Mouse (Mus musculus) limb, embryonic 11.5 days (tissue): Measurements from ENCODE around the gene Lin54. TPM values are rescaled to one million over a fixed set of nuclear protein-coding genes. Genes with fewer than 3 reads are reported as not detected.

Source experiments
- ATAC-seq: fragments of 200-750 bp; cut with Nextera tagmentation; 2 replicates; pipeline ENCODE4 v1.8.0; 2017; ENCODE audit warnings: low read depth; ENCODE audit not compliant: insufficient number of reproducible peaks, low FRiP score, low TSS enrichment
- DNase-seq: peaks from one replicate; pipeline ENCODE4 v3.0.0-alpha.2; 2015; ENCODE audit warnings: low spot score
- H3K27ac ChIP-seq: fragments of 300-500 bp; sonication (generic); replicated peaks from 2 replicates; pipeline ENCODE4 v1.5.1; 2014; ENCODE audit warnings: low read depth, mild to moderate bottlenecking, low read length
- H3K27me3 ChIP-seq: fragments of 300-500 bp; sonication (generic); 2 replicates; pipeline ENCODE4 v1.6.1; 2014; ENCODE audit warnings: mild to moderate bottlenecking, low read length, mixed read lengths; ENCODE audit not compliant: control insufficient read depth, insufficient read depth
- H3K36me3 ChIP-seq: fragments of 300-500 bp; sonication (generic); 2 replicates; pipeline ENCODE4 v1.6.1; 2014; ENCODE audit warnings: mild to moderate bottlenecking, low read length, moderate library complexity, mixed read lengths; ENCODE audit not compliant: control insufficient read depth, insufficient read depth
- H3K4me1 ChIP-seq: fragments of 300-500 bp; sonication (generic); 2 replicates; pipeline ENCODE4 v1.6.1; 2014; ENCODE audit warnings: low read length, mixed read lengths; ENCODE audit not compliant: control insufficient read depth, insufficient read depth
- H3K4me2 ChIP-seq: fragments of 300-500 bp; sonication (generic); 2 replicates; pipeline ENCODE4 v1.6.1; 2014; ENCODE audit warnings: low read depth, mild to moderate bottlenecking, moderate library complexity; ENCODE audit not compliant: severe bottlenecking
- H3K4me3 ChIP-seq: fragments of 300-500 bp; sonication (generic); 2 replicates; pipeline ENCODE4 v1.5.1; 2014; ENCODE audit warnings: low read depth, low read length
- H3K9ac ChIP-seq: fragments of 300-500 bp; sonication (generic); 2 replicates; pipeline ENCODE4 v1.6.1; 2014; ENCODE audit warnings: mild to moderate bottlenecking, low read length
- H3K9me3 ChIP-seq: fragments of 300-500 bp; sonication (generic); 2 replicates; pipeline ENCODE4 v1.6.1; 2016; ENCODE audit warnings: low read length; ENCODE audit not compliant: control insufficient read depth
- WGBS: fragments of 180-500 bp; shearing (Covaris S2); extraction: QIAGEN DNeasy Blood & Tissue Kit; methylation state at CpG from one replicate; pipeline ENCODE4 v1.1.7; 2014; 5-methylcytosine and 5-hydroxymethylcytosine counted together
- polyA plus RNA-seq: library from polyadenylated mRNA; unstranded; fragments of >200 nt; fragmentation: Nextera tagmentation; extraction: Ambion mirVana; gene quantifications from 2 replicates; pipeline ENCODE4 v1.2.1, GENCODE M21; 2014

Gene Lin54
- 16.1 and 16.8 TPM in 2 replicates for polyA plus RNA-seq

- Histone ChIP-seq H3K27me3 (no peaks in the 10 kb centered on the region), H3K9ac (peak within 1 kb of the TSS; percentile 70), H3K9me3 (no peaks in the 10 kb centered on the region), H3K27ac (peak within 1 kb of the TSS; percentile 68), H3K4me3 (peak within 1 kb of the TSS; percentile 77), H3K4me1 (peaks cover 6% of the 10 kb centered on the region; the same call in 1 of the 2 replicates), H3K4me2 (peak within 1 kb of the TSS; percentile 93), H3K36me3 (no peaks in the 10 kb centered on the region)
- DNase-seq (peak; percentile 95), ATAC-seq (peak; percentile 91)
- WGBS, result 0% methylated on average over 42 of the region's 60 CpGs
Observed at GRCm38 (mm10) chr5:100500458-100500961, at the start of gene Lin54. Lin54 (minus strand) TSS chr5:100500639.

GRCm38 (mm10) chr5:100550151-100550550 lies 49.7 kb upstream of the Lin54 start:
- no peak overlapping the region for H3K9ac ChIP-seq
- H3K9me3 ChIP-seq, result no peaks in the 10 kb centered on the region
- no peaks in the 10 kb centered on the region for H3K27me3 ChIP-seq
- peaks cover 10% of the 10 kb centered on the region; the same call in 1 of the 2 replicates for H3K36me3 ChIP-seq
- WGBS, result 92% methylated on average over 1 of the region's 1 CpGs
- no peak for DNase-seq
- ATAC-seq, result no peak
- no peak overlapping the region for H3K27ac ChIP-seq
- H3K4me2 ChIP-seq, result no peak overlapping the region
- no peaks in the 10 kb centered on the region for H3K4me1 ChIP-seq
- H3K4me3 ChIP-seq, result no peak overlapping the region

- Histone ChIP-seq H3K27ac (no peak overlapping the region), H3K4me1 (no peaks in the 10 kb centered on the region), H3K4me2 (no peak overlapping the region), H3K36me3 (peaks cover 13% of the 10 kb centered on the region; the same call in 1 of the 2 replicates), H3K9ac (no peak overlapping the region), H3K4me3 (no peak overlapping the region), H3K9me3 (no peaks in the 10 kb centered on the region), H3K27me3 (no peaks in the 10 kb centered on the region)
- ATAC-seq, result no peak
- 92% methylated on average over 4 of the region's 4 CpGs for WGBS
- DNase-seq, result no peak
Observed at GRCm38 (mm10) chr5:100549311-100549710, 48.9 kb upstream of the Lin54 start.

GRCm38 (mm10) chr5:100548236-100548635 lies 47.8 kb upstream of the Lin54 start:
- WGBS, result 90% methylated on average over 2 of the region's 2 CpGs
- no peaks in the 10 kb centered on the region for H3K27me3 ChIP-seq
- H3K4me2 ChIP-seq, result no peak overlapping the region
- ATAC-seq (no peak), DNase-seq (no peak)
- H3K27ac ChIP-seq, result no peak overlapping the region
- no peaks in the 10 kb centered on the region for H3K9me3 ChIP-seq
- H3K9ac ChIP-seq, result no peak overlapping the region
- H3K4me1 ChIP-seq, result no peaks in the 10 kb centered on the region
- no peak overlapping the region for H3K4me3 ChIP-seq
- peaks cover 15% of the 10 kb centered on the region; the same call in 1 of the 2 replicates for H3K36me3 ChIP-seq

GRCm38 (mm10) chr5:100546294-100547080 lies 46.0 kb upstream of the Lin54 start:
- Histone ChIP-seq H3K27ac (no peak overlapping the region), H3K4me2 (no peak overlapping the region), H3K4me3 (no peak overlapping the region), H3K9me3 (no peaks in the 10 kb centered on the region), H3K36me3 (peaks cover 15% of the 10 kb centered on the region; the same call in 1 of the 2 replicates), H3K9ac (no peak overlapping the region), H3K27me3 (no peaks in the 10 kb centered on the region), H3K4me1 (no peaks in the 10 kb centered on the region)
- ATAC-seq (no peak), DNase-seq (no peak)
- 91% methylated on average over 6 of the region's 6 CpGs for WGBS

GRCm38 (mm10) chr5:100536638-100537037 lies 36.2 kb upstream of the Lin54 start:
- no peak overlapping the region for H3K9ac ChIP-seq
- WGBS, result 89% methylated on average over 3 of the region's 3 CpGs
- peaks cover 11% of the 10 kb centered on the region; the same call in 1 of the 2 replicates for H3K36me3 ChIP-seq
- no peaks in the 10 kb centered on the region for H3K4me1 ChIP-seq
- no peak overlapping the region for H3K4me3 ChIP-seq
- H3K9me3 ChIP-seq, result no peaks in the 10 kb centered on the region
- H3K27me3 ChIP-seq, result no peaks in the 10 kb centered on the region
- ATAC-seq, result no peak
- no peak overlapping the region for H3K4me2 ChIP-seq
- peak; percentile 25 for DNase-seq
- no peak overlapping the region for H3K27ac ChIP-seq

GRCm38 (mm10) chr5:100535826-100536225 lies 35.4 kb upstream of the Lin54 start:
- WGBS, result 85% methylated on average over 7 of the region's 7 CpGs
- Histone ChIP-seq H3K36me3 (peaks cover 12% of the 10 kb centered on the region; the same call in 1 of the 2 replicates), H3K27ac (no peak overlapping the region), H3K9me3 (no peaks in the 10 kb centered on the region), H3K4me2 (no peak overlapping the region), H3K4me1 (no peaks in the 10 kb centered on the region), H3K27me3 (no peaks in the 10 kb centered on the region), H3K9ac (no peak overlapping the region), H3K4me3 (no peak overlapping the region)
- no peak for DNase-seq
- ATAC-seq, result no peak

GRCm38 (mm10) chr5:100526164-100526563 lies 25.7 kb upstream of the Lin54 start:
- no peaks in the 10 kb centered on the region for H3K4me1 ChIP-seq
- WGBS, result 86% methylated on average over 7 of the region's 7 CpGs
- peaks cover 6% of the 10 kb centered on the region; the same call in 1 of the 2 replicates for H3K36me3 ChIP-seq
- H3K9ac ChIP-seq, result no peak overlapping the region
- H3K9me3 ChIP-seq, result no peaks in the 10 kb centered on the region
- H3K27ac ChIP-seq, result no peak overlapping the region
- ATAC-seq (no peak), DNase-seq (no peak)
- no peak overlapping the region for H3K4me3 ChIP-seq
- H3K4me2 ChIP-seq, result no peak overlapping the region
- H3K27me3 ChIP-seq, result no peaks in the 10 kb centered on the region
